Mouse (Mus musculus) spleen, adult 2 months (tissue): ENCODE results near the gene Ninl. TPM values are rescaled to one million over a fixed set of nuclear protein-coding genes. Genes with fewer than 3 reads are reported as not detected.

Experiments
- DNase-seq, 2 experiments: peaks; one replicate each; pipeline versions ENCODE4 v3.0.0 to v3.0.0-alpha.2; 2012 to 2021; ENCODE audit warnings: low spot score in 2 of 2, low read depth in 1 of 2
- H3K27ac ChIP-seq: fragments of 200-500 bp; 2 replicates; pipeline ENCODE4 v1.5.1; 2012; ENCODE audit warnings: low read length, inconsistent platforms; ENCODE audit not compliant: insufficient read depth
- H3K27me3 ChIP-seq: fragments of 200-500 bp; 2 replicates; pipeline ENCODE4 v1.6.1; 2012; ENCODE audit warnings: mild to moderate bottlenecking, moderate library complexity, low read length, inconsistent platforms; ENCODE audit not compliant: control insufficient read depth, insufficient read depth
- H3K36me3 ChIP-seq: fragments of 200-500 bp; 2 replicates; pipeline ENCODE4 v1.6.1; 2012; ENCODE audit warnings: mild to moderate bottlenecking, low read length, inconsistent platforms; ENCODE audit not compliant: control insufficient read depth, insufficient read depth
- H3K4me1 ChIP-seq: fragments of 200-500 bp; 2 replicates; pipeline ENCODE4 v1.6.1; 2011; ENCODE audit warnings: inconsistent platforms; ENCODE audit not compliant: control insufficient read depth, insufficient read depth, insufficient read length
- H3K4me3 ChIP-seq: fragments of 200-500 bp; 2 replicates; pipeline ENCODE4 v1.5.1; 2011; ENCODE audit warnings: mild to moderate bottlenecking, inconsistent platforms; ENCODE audit not compliant: insufficient read depth, insufficient read length; ENCODE audit errors: extremely low read depth
- CTCF ChIP-seq: fragments of 200-500 bp; IDR thresholded peaks from 2 replicates; pipeline ENCODE4 v1.5.1; 2011; ENCODE audit warnings: mild to moderate bottlenecking, inconsistent platforms; ENCODE audit not compliant: insufficient read depth, insufficient read length, insufficient replicate concordance; ENCODE audit errors: extremely low read depth
- POLR2A ChIP-seq: fragments of 200-500 bp; IDR thresholded peaks from 2 replicates; pipeline ENCODE4 v1.6.1; 2011; ENCODE audit warnings: low read depth, low read length, inconsistent platforms
- WGBS: fragments of 180-500 bp; shearing (Covaris S2); methylation state at CpG from one replicate; pipeline ENCODE4 v1.1.7; 2018; 5-methylcytosine and 5-hydroxymethylcytosine counted together
- polyA plus RNA-seq: library from polyadenylated mRNA; depleted of rRNA; stranded (reverse); fragments of >200 nt; gene quantifications from 2 replicates; pipeline ENCODE4 v1.2.3, GENCODE M21; 2012

The Ninl gene
- polyA plus RNA-seq, 1 experiment: 2.1 TPM

DNA sequence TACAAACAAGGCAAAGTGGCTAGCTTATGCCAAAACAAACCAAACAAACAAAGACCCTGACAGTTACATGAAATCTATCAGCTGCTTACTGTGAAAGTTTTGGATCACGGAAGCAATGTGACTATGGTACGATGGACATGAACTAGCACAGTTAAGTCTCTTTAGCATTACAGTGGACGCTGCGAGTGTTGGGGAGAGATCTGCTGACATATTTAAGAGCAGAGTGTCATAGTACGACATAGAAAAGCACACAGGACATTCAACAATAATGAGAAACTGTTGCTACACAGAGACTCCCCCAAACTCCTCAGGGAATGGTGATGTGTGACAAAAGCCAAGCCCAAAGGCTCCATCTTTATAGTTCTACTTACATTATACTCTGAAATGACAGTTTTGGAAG is 95.2 kb downstream of the Ninl start:
- Histone ChIP-seq H3K27ac (no peak overlapping the region), H3K27me3 (no peaks in the 10 kb centered on the region), H3K4me3 (no peak overlapping the region), H3K4me1 (no peaks in the 10 kb centered on the region), H3K36me3 (no peaks in the 10 kb centered on the region)
- no peak for TF ChIP-seq POLR2A
- TF ChIP-seq CTCF: no peak
- no peak for DNase-seq
- WGBS: 91% methylated on average over 5 of the region's 5 CpGs

GRCm38 (mm10) chr2:150934659-150935058 is 104.5 kb downstream of the Ninl start:
- Histone ChIP-seq H3K27me3 (no peaks in the 10 kb centered on the region), H3K36me3 (no peaks in the 10 kb centered on the region), H3K4me1 (no peaks in the 10 kb centered on the region), H3K4me3 (no peak overlapping the region), H3K27ac (no peak overlapping the region)
- TF ChIP-seq CTCF (no peak), POLR2A (no peak)
- no peak for DNase-seq
- 96% methylated on average over 4 of the region's 4 CpGs for WGBS

DNA sequence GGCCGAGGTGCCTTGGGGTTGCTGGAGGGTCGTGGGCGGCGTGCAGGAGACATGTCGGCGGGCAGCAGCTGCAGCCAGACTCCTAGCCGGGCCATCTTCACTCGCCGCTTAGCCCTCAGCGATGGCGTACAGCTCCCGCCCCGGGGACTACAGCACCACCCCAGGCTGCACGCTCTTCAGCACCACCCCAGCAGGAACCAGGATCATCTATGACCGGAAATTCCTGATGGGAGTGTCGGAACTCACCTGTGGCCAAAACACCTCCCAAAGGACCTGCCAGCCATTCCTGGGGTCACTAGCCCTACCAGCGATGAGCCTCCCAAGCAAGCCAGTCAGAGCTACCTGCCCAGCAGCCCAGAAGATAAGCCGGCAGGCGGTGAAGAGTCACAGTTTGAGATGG is 105.7 kb downstream of the Ninl start:
- H3K36me3 ChIP-seq: no peaks in the 10 kb centered on the region
- 91% methylated on average over 19 of the region's 19 CpGs for WGBS

DNA sequence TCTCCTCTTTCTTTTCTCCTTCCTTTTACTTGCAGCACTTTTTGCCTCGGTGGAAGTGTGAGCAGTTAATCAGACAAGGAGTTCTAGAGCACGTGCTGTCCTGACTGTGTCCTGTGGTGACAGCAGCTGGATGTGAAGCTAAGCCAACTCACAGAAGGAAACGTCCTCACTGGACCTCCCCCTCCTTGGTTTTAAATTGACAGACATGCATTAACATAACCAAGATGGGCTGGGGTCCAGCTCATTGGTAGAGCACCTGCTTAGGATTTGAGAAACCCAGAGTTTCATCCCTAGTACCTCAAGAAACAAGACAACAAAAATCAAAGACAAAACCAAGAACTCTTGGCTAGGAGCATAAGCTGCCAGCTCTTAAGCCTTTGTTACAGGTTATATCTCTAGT is 108.4 kb downstream of the Ninl start:
- Histone ChIP-seq H3K4me1 (no peaks in the 10 kb centered on the region), H3K27ac (no peak overlapping the region), H3K4me3 (no peak overlapping the region), H3K36me3 (no peaks in the 10 kb centered on the region), H3K27me3 (no peaks in the 10 kb centered on the region)
- no peak for DNase-seq
- WGBS: 87% methylated on average over 3 of the region's 3 CpGs
- TF ChIP-seq CTCF: no peak
- no peak for TF ChIP-seq POLR2A

More for the DNA sequence above, 105.7 kb downstream of the Ninl start:
- DNase-seq: no peak
- Histone ChIP-seq H3K27me3 (no peaks in the 10 kb centered on the region), H3K4me1 (no peaks in the 10 kb centered on the region), H3K4me3 (no peak overlapping the region), H3K27ac (no peak overlapping the region)
- TF ChIP-seq POLR2A (no peak), CTCF (no peak)

DNA sequence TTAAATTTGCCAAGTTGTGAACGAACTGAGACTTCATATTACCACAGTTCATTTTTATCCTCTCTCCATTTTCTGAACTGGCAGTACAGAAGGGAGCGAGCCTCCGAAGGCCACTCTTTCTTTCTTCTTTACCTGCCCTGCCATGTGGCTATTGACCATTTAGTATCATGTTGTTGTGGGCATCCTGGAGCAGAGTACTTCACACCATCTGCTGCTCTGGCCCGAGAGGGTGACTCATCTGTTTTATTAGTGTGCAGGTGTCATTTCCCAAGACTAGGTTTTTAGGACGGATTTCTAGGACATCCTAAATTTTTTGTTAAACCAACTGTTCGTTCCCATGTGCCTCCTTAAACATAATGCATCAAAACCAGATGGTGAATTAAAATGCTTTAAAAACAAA is 110.0 kb downstream of the Ninl start:
- Histone ChIP-seq H3K27me3 (no peaks in the 10 kb centered on the region), H3K4me1 (no peaks in the 10 kb centered on the region), H3K4me3 (no peak overlapping the region), H3K27ac (no peak overlapping the region), H3K36me3 (no peaks in the 10 kb centered on the region)
- DNase-seq: no peak
- 95% methylated on average over 6 of the region's 6 CpGs for WGBS
- no peak for TF ChIP-seq CTCF
- no peak for TF ChIP-seq POLR2A

DNA sequence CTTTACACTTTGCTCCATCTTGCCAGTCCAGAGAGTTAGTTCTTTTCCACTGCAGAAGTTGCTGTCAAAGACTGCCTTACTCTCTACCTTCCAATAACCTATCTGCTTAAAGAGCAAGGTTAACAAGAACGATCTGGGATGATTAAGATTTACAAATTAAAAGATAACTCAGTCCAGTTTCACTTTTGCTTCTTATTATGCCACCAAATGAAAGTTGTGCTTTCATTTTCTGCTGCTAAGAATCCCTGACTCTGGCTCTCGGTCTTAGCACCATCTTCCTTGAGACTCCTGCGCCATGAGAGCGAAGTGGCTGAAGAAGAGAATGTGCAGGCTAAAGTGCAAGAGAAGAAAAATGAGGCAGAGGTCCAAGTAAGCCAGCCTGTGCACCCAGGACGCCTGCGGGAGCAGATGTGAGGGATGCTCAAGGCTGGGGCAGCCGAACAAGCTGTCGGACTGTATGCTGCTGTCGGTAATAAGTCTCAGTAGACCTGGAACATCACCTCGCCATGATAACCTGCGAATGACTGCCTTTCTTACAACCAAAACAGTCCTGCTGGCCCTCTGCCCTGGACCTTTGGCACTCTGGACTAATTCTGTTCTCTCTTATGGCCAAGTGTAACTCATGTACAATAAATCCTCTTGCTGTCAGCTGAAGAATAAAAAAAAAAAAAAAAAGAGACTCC is 112.0 kb downstream of the Ninl start:
- no peaks in the 10 kb centered on the region for H3K36me3 ChIP-seq
- no peak for TF ChIP-seq CTCF
- no peak for TF ChIP-seq POLR2A
- no peaks in the 10 kb centered on the region for H3K27me3 ChIP-seq
- H3K27ac ChIP-seq: no peak overlapping the region
- WGBS: 91% methylated on average over 11 of the region's 11 CpGs
- peaks cover under 1% of the 10 kb centered on the region; the same call in 1 of the 2 replicates for H3K4me1 ChIP-seq
- no peak for DNase-seq
- H3K4me3 ChIP-seq: no peak overlapping the region

- TF ChIP-seq CTCF (no peak), POLR2A (no peak)
- DNase-seq: no peak
- Histone ChIP-seq H3K4me3 (no peak overlapping the region), H3K27me3 (no peaks in the 10 kb centered on the region), H3K27ac (no peak overlapping the region), H3K4me1 (peaks cover 2% of the 10 kb centered on the region; the same call in 1 of the 2 replicates), H3K36me3 (no peaks in the 10 kb centered on the region)
- 88% methylated on average over 7 of the region's 7 CpGs for WGBS
These were observed 115.7 kb downstream of the Ninl start for GRCm38 (mm10) chr2:150923505-150923904.
